Mouse (Mus musculus) heart, postnatal 0 days (tissue): ENCODE data around the gene Eme2.

Experiments used
- CTCF ChIP-seq: IDR thresholded peaks from 2 replicates; pipeline ENCODE4 v1.5.1; 2016; ENCODE audit warnings: antibody characterized with exemption, control low read depth, low read depth
- EP300 ChIP-seq: IDR thresholded peaks from 2 replicates; pipeline ENCODE4 v1.6.1; 2016; ENCODE audit warnings: antibody characterized with exemption, low read depth

DNA sequence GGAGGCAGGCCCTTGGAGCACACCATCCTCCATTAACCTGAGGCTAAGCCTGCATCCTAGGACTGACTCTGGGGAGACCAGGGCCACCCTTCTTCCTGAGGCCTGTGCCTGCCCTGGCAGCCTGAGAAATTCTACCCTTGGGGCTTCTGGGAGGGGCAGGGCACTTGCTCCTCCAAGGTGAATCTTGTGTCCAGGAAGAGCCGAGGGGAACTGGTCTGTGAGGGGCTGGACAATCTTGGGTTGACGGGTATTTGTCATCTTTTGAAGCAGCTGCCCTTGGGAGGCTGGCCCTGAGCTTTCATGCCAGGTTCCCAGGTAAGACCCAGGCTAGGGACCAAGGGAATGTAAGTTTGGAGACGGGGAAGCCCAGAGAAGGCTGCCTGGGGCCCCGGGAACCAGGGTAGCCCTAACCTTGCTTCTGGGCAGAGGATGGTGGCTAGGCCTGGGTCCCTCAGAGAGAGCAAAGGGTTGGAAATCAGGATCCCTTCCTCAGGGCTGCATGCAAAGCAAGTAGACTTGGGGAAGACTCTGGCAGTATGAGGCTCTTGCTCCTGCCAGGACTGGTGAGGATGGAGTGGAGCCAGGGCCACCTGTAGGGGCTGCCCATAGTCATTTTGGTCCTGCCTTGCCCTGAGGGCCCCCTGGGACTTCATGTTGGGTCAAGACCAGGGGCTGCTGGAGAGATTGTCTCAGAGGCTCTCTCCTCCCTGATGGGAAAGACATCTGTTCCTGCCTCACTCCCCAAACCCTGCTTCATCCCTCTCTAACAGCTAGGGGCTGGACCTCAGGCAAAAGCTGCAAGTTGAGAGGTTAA lies 3.4 kb upstream of the Eme2 start:
- TF ChIP-seq CTCF (no peak), EP300 (no peak)
